Mouse (Mus musculus) mammary gland, adult 2 months (tissue): Measurements from ENCODE around the gene Cyp2b13. TPM values are rescaled to one million over a fixed set of nuclear protein-coding genes. Genes with fewer than 3 reads are reported as not detected.

Experiments used
- polyA plus RNA-seq: library from polyadenylated mRNA; depleted of rRNA; stranded (reverse); fragments of >200 nt; gene quantifications from 2 replicates; pipeline ENCODE4 v1.2.3, GENCODE M21; 2012; ENCODE audit warnings: low replicate concordance; rRNA removed

Cyp2b13 gene
- not detected in 2 replicates for polyA plus RNA-seq

DNA sequence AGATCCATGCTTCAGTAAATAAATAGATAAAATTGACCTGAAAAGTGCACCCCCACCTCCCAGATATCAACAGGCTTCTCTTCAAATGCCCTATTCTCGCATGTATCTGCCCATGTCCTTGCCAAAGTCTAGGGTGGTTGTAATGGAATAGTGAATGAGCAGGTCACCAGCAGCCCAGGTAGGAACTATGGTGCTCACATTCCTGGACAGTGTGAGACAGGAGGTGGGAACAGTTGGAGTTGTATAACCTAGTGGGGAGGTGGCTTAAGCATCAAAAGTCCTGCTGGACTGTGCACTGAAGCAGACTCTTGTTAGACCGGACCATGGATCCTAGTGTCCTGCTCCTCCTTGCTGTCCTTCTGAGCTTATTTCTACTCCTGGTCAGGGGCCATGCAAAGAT lies at the start of gene Cyp2b13:
Gene Cyp2b13, plus strand, starts transcription at position 301 of the 400 bp plus-strand sequence.

Other genes with a start within 250 kb of the Cyp2b13 start
- gene Cyp2s1, start 244.6 kb upstream of the Cyp2b13 start, polyA plus RNA-seq = 4.4 and 4.9 TPM in 2 replicates
- 0.14 and 2.6 TPM in 2 replicates for gene Cyp2b10, start 163.9 kb upstream of the Cyp2b13 start, polyA plus RNA-seq
- 0.11 TPM in 1 of 2 replicates, not detected in the other for gene Cyp2b9, start 111.9 kb downstream of the Cyp2b13 start, polyA plus RNA-seq
- not detected in 2 replicates for gene Vmn1r184, start 198.8 kb downstream of the Cyp2b13 start, polyA plus RNA-seq
- gene Cyp2a4, start 245.7 kb downstream of the Cyp2b13 start, polyA plus RNA-seq = not detected in 2 replicates